Mouse (Mus musculus): Measurements from ENCODE around the gene Tut1. TPM values are rescaled to one million over a fixed set of nuclear protein-coding genes. Genes with fewer than 3 reads are reported as not detected.

Gene Tut1
- total RNA-seq, 1 experiment from 2014 or later = 19.9 TPM

- ATAC-seq (replicated peaks; ENCODE audit: low read depth, poor library complexity, severe bottlenecking) = peak; percentile 46
Observed at GRCm38 (mm10) chr19:8980771-8981170, 27.1 kb downstream of the Tut1 start.

- peak; percentile 27 for ATAC-seq (replicated peaks; ENCODE audit: low read depth, poor library complexity, severe bottlenecking)
Observed at GRCm38 (mm10) chr19:8981450-8982168, 28.0 kb downstream of the Tut1 start.

GRCm38 (mm10) chr19:8982303-8983149, 28.9 kb downstream of the Tut1 start:
- no peak for ATAC-seq (replicated peaks; ENCODE audit: low read depth, poor library complexity, severe bottlenecking)

GRCm38 (mm10) chr19:8983150-8983650, 29.6 kb downstream of the Tut1 start:
- ATAC-seq (replicated peaks; ENCODE audit: low read depth, poor library complexity, severe bottlenecking) = peak; percentile 48

GRCm38 (mm10) chr19:8984255-8984868, 30.7 kb downstream of the Tut1 start:
- peak; percentile 63 for ATAC-seq (replicated peaks; ENCODE audit: low read depth, poor library complexity, severe bottlenecking)

GRCm38 (mm10) chr19:8985891-8986290, 32.2 kb downstream of the Tut1 start:
- no peak for ATAC-seq (replicated peaks; ENCODE audit: low read depth, poor library complexity, severe bottlenecking)

- ATAC-seq (replicated peaks; ENCODE audit: low read depth, poor library complexity, severe bottlenecking) = no peak
Observed at GRCm38 (mm10) chr19:8987816-8988215, 34.2 kb downstream of the Tut1 start.

GRCm38 (mm10) chr19:8988346-8989065, 34.9 kb downstream of the Tut1 start:
- ATAC-seq (replicated peaks; ENCODE audit: low read depth, poor library complexity, severe bottlenecking) = no peak

GRCm38 (mm10) chr19:8989066-8989566, 35.5 kb downstream of the Tut1 start, which contains the start of gene Ahnak:
Gene Ahnak, plus strand, starts transcription at chr19:8989284.
- no peak for ATAC-seq (replicated peaks; ENCODE audit: low read depth, poor library complexity, severe bottlenecking)

GRCm38 (mm10) chr19:8989567-8990431, 36.2 kb downstream of the Tut1 start:
- peak; percentile 50; the same call in 1 of the 2 replicates for ATAC-seq (replicated peaks; ENCODE audit: low read depth, poor library complexity, severe bottlenecking)

- ATAC-seq (replicated peaks; ENCODE audit: low read depth, poor library complexity, severe bottlenecking) = peak; percentile 8; the same call in 1 of the 2 replicates
Observed at GRCm38 (mm10) chr19:8990432-8991102, 36.9 kb downstream of the Tut1 start.

GRCm38 (mm10) chr19:8991245-8991870, 37.7 kb downstream of the Tut1 start:
- ATAC-seq (replicated peaks; ENCODE audit: low read depth, poor library complexity, severe bottlenecking) = no peak

- ATAC-seq (replicated peaks; ENCODE audit: low read depth, poor library complexity, severe bottlenecking) = no peak
Observed at GRCm38 (mm10) chr19:8991871-8992735, 38.5 kb downstream of the Tut1 start.

- peak; percentile 69 for ATAC-seq (replicated peaks; ENCODE audit: low read depth, poor library complexity, severe bottlenecking)
Observed at GRCm38 (mm10) chr19:8992769-8993624, 39.4 kb downstream of the Tut1 start.

- no peak for ATAC-seq (replicated peaks; ENCODE audit: low read depth, poor library complexity, severe bottlenecking)
Observed at GRCm38 (mm10) chr19:8993625-8993912, 39.9 kb downstream of the Tut1 start.

All from common myeloid progenitor, adult 5-6 weeks (primary cell).